Mouse (Mus musculus) heart, adult 11 months (tissue): ENCODE measurements at regions not wholly inside any gene's neighbourhood (a gene's known extent, or its start where the extent isn't known, plus 50 kb on each side); places are given as distances from the start of the nearest gene placed in this dataset.
"Not testable (repeated sequence)": the region's sequence is repeated elsewhere in the genome, so short reads cannot be mapped to it uniquely, and the experiment has no call there.

Experiments
- DNase-seq: peaks from one replicate; pipeline ENCODE4 v3.0.0; 2022

DNA sequence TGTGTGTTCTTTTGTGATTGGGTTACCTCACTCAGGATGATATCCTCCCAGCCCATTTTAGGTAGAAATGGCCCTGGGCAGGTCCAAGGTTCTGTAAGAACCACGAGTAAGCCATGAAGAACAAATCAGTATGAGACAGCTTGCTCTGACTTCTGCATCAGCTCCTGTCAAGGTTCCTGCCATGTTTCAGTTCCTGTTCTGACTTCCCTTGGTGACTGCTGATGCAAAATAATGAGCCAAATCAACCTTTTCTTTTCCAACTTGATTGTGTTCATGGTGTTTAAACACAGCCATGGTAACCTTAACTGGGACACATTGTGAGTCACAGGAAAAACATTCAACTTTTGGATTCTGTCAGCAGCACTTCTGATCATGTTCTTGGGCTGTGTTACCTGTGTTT is 667.4 kb upstream of the Igfbp7 start:
- no peak for DNase-seq

DNA sequence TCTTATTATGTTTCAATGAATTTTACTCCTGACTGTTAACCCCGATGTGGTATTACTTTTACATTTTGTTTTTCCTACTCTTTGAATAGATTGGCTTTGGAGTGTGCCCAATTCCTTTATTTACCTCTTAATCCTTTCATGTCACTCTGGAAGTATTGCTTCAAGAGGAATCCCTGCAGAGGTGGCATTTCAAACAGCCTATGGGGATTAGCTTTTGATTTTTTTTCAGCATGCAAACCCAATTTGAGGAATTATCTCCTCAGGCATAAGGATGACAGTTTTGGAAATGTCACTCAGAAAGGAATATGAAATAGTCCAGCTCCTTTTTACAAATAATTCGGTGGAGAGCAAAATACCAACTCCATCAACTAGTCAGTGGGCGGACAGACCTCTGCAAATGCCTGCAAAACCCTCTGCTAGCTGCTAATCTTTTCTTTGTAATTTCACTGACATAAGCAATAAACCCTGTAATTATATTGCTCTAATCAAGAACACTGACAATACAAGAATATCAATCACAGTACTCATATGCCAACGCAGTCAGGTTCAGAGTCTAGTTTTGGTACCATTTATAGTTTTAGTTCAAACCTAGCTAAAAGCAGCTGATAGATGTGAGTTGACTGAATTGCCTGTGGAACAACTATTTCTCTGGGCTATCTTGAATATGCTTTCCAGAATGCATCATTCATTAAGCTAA is 624.9 kb upstream of the Igfbp7 start:
- DNase-seq = no peak

DNA sequence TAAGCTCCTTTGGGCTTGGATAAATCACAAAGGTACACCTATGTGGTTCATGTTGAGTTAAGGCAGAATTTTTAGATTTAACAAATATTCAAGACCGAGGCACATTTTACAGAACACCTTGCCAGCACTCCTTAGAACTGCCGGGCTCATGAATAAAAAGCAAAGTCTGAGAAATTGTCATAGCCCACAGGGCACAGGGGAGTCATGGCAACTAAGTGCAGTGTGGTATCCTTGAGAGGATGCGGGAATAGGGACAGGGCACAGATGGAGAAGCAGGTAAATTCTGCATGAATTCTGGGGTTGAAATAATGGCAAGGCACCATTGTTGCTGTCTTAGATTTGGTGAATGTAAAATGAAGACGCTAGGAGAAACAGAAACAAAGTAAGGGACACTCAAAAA is 609.7 kb upstream of the Igfbp7 start:
- DNase-seq = no peak

DNA sequence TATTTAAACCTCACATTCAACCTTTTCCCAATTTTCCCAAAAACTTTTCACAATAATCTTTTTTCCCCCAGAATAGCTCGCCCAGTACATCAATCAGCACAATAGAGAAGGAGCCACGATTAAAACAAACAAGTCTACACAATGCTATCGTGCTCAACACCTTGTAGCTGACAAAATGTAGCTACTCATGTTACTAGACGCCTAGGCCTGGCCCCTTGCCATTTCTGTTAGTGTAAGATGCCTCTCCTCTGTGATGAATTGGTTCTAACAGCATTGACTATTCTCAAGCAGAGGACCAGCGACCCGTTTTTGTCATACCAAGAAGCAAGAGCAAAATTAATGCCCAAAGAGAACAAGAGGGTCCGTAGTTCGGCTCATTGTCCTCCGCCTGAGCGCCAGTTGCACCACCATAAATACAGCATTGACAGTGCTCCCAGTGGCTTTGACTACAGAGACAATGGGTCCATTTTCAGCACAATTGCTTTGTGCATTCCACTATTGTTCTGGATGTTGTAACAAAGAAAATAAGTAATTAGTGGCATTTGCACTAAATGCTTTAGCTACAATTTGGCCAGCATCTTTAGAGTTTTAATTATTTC is 578.7 kb upstream of the Igfbp7 start:
- no peak for DNase-seq

DNA sequence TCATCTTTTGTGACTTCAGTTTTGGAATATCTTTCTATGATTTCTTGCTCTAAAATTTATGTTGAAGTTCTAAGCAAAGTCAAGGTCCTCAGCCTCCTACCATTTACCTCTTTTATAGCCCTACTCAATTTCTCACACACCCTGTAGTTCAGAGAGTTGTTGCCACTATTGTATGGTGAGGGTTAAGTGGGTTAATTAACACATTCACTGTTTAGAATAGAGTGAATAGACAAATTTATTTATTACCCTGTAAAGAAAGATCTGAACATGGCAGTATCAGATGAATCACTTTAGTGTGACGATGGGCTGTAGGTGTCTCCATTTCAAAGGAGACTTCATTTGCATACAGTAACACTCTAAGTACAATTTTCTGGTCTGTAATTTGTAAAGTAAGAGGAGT is 577.4 kb upstream of the Igfbp7 start:
- no peak for DNase-seq

DNA sequence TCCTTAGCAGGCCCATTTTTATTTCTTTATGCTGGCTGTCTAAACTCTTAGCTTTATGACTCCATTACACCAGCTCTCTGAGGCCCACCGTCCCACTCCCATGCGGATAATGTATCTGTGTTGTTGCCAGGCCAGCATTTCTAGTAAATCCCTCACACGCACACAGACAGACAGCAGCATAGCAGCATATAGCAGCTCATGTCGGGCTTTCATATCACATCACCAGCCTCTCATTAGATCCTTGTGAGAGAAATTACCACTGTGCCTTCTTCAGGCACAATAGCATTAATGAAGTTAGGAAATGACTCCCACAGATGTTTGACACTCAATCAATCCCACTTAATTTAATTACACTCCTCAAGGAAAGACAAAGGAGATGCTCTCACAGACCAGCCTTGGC is 532.2 kb upstream of the Igfbp7 start:
- DNase-seq = not testable (repeated sequence)

DNA sequence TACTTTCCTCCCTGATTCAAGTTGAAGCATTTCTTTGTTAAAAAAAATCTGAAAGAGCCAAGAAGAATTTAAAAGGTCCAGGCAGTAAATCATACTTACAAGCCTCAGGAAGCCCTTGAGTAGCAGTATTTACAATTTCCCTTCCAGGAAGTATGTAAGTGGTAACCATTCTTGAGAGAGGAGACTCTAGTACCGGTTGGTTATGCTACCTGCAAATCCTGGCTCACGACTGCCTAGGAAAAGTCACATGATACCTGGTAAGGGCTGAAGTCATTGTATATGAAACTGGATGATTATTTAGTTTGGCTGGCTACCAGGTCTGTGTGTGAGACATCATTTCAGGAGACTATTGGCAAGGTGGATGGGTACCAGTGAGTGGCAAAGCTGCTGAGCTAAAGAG is 524.0 kb upstream of the Igfbp7 start:
- DNase-seq = no peak

DNA sequence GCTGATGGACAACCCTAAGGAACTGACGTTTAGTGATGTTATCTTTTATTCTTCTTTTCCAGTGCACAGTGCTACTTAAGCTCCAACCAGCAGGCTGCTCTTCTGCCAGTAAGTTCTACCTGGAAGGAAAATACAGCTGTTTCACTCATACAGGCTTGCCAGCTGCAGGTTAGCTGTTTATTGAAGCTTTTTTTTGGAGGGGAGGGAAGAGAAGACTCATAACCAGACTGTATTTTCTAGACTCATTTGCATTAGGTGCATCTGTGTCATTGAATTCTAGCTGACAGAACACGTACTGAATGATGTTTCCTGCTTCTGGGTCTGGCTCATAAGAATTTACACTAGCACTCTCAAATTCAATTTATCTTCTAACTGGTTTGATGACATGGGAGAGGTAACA is 513.3 kb upstream of the Igfbp7 start:
- DNase-seq = no peak

DNA sequence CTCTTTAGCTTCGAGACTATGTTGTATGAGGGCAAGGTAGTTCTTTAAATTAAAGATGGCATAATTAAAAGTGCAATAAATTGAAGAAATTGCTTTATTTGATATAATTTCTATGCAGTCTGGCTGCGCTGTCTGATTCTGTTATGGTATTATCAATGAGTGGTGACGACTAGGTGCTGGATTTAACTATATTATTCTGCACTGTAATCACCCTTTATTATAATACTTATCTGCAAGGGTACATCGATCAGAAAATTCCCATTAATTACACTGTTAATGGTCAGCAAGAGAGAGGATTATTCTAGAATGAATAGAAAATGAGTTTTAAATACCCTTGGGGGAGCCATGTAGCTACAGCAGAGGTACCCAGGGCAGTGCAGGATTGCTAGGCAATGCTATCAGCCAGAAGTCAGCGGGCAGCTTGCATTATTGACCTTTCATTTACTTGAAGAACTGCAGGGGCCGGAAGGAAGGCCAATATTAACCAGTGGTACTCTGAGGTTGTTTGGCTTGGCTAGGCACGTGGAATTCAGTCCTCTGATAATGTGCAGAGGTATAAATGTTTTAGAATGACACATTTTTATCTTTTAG is 509.3 kb upstream of the Igfbp7 start:
- DNase-seq = no peak

DNA sequence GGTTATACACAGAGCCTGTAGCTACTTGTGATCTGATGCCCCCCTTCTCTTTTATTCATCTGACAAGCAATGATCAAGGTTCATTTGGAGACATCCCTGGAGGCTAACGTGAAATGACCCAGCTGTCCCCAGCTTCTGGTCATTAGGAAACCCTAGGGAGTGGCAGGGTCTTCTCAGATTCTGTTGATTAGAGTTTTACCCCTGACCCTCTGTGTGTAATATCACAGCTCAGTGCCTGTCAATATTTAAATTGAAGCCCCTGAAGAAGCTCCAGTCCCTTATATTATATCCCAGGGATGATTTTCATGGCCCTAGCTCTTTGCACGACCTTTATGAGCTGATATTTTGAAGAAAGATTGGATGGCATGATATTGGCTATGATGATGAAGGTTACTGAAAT is 508.5 kb upstream of the Igfbp7 start:
- no peak for DNase-seq

DNA sequence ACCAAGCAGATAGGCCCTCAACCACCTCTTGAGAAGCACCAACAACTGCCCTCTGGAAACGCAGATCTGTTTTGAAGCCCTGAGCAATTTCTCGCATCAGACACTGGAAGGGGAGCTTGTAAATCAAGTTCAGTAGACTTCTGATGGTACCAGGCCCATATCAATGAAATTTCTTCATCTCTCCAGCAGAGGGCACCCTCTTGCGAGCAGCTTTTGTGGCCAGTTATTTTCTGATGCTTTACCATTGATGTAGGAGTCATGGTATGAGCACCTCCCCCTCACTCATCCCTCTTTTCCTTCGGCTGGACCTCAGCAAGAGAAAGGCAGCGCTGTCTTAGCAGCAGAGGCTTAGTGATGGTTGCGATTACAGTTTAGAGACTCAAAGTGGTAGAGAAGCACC is 501.4 kb upstream of the Igfbp7 start:
- no peak for DNase-seq

DNA sequence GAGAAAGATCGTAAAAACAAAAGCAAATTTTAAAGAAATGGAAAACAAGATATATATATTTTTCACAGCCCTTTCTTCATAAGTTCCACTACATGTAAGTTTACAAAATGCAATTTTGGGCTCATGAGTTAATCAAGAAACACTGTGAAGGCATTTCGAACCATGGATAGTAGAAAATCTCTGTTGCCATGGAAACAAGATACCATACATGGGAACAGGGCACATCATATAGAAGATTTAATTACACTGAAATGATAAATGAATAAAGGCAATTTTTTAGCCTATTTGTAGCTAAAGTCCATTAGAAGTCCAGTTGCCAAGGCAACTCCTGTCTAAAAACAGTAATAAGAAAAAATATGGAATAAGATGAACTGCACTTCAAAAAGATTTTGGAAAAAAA is 484.2 kb upstream of the Igfbp7 start:
- not testable (repeated sequence) for DNase-seq

DNA sequence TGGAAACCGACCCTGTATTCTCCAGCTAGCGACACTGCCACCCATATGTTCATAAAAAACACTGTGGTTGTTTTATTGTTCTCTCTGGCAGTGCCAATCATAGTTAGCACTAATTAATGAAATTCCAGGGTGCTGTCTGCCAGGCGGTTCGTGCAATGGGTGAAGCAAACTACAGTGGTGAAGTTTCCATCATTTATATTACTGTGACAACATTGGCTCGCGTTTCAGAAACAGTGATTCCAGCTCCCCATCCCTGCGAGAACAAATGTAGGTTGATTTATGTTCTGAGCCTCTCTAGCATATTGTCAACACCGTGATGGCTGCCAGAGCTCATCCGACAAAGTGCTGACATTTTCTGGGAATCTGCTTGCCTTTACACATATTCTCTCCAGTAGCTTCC is 480.7 kb upstream of the Igfbp7 start:
- no peak for DNase-seq

DNA sequence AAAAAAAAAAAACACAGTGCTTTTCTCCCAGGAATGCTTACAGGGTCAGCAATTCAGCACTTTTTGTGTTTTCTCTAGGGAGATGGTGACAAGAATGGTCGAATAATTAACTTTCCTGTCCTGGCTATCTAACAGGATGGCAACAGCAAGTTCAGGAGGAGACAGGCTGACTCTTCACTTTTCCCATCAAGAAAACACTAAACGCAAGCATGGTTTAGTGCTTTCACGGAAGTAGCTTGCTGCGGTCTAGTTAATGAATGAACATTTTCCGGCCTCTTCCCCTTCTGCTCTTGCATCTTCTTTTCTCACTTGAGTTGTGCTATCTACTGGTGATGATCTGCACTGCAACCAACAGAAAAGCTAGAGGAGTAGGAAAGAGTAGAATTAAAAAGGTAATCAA is 463.6 kb upstream of the Igfbp7 start:
- DNase-seq = no peak

DNA sequence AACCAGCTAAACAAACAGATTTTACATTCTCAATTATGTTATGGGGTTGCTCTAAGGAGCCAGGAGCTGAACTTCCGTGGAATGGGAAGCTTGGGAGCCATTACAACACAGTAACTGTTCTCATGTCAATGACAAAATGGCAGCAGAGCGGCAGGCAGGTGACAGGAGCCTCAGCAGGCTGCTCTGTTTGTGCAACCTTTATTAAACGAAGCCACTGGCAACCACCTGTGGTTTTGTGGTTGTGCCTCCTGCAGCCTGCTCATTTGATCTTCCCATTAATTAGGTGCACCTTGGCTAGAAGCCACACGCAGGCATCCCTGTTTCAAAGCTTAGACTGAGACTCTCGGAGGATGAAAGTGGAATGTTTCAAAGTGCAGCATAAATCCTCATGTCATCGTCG is 457.5 kb upstream of the Igfbp7 start:
- DNase-seq = peak; percentile 34

DNA sequence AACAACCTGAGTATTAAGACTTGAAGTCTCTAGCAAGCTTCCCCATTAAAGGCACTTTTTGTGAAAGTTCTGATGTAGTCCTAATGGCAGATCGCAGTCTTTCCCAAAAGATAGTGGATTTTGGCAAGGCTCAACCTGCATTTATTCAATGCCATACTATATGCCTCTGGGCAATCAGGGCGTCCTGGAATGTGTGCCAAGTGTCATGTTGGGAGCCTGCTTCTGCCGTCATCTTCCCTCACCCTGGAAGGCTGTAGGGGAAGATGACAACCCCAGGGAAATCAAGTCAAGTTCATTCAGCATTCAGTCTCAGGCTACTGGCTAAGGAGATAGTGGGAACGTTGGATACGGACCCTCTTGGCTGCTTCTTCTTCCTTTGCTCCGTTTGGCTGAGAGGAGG is 447.4 kb upstream of the Igfbp7 start:
- no peak for DNase-seq

DNA sequence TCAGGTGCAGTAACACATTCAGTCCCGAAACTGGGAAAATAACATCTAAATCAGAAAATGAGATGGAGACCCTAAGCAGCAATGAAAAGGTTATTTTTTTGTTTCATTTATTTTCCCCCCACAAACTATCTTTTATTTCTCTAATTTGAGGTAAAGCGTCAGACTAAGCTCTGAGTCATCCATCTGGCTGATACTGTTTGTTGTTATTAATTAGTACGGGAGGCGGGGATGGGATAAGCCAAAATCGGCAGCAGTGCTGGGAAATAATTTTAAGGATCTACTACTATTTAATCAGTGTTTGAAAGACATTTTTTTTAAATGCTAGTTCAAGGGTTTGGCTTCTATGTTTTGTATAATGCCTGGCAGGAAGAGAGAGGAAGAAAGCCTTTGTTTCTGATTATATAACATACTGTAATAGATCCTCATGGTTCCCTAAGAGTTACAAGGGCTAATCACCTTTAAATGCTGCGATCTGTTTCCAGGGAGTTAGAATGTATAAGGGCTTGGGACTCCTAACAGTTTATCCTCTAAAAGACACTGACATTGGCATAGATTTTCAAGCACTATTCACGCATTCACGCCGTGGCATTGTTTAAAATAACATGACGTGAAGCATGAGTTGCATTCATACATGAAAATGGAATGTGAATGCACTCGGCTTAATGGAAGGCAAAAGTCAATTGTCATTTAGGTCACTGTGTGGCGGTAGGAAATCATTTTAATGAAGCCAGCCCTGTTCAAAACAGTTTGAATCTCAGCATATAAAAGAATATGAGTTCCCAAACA is 446.4 kb upstream of the Igfbp7 start:
- peak; percentile 64 for DNase-seq

DNA sequence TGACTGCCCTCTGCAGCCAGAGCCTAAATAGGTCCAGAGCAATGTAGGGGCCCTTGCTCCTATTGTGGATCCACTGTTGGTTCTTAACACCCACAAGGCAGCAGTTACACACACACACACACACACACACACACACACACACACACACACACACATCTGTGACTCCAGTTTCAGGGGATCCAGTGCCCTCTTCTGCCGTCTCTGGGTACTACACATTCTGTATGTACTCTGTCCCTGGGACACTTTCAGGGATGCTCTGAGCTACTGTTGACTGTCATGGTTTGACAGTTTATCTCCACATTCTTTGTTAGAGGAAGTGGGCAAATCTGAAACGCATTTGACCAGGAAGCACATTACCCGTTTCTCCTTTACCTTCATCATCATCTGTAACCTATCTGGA is 443.8 kb upstream of the Igfbp7 start:
- peak; percentile 56 for DNase-seq

DNA sequence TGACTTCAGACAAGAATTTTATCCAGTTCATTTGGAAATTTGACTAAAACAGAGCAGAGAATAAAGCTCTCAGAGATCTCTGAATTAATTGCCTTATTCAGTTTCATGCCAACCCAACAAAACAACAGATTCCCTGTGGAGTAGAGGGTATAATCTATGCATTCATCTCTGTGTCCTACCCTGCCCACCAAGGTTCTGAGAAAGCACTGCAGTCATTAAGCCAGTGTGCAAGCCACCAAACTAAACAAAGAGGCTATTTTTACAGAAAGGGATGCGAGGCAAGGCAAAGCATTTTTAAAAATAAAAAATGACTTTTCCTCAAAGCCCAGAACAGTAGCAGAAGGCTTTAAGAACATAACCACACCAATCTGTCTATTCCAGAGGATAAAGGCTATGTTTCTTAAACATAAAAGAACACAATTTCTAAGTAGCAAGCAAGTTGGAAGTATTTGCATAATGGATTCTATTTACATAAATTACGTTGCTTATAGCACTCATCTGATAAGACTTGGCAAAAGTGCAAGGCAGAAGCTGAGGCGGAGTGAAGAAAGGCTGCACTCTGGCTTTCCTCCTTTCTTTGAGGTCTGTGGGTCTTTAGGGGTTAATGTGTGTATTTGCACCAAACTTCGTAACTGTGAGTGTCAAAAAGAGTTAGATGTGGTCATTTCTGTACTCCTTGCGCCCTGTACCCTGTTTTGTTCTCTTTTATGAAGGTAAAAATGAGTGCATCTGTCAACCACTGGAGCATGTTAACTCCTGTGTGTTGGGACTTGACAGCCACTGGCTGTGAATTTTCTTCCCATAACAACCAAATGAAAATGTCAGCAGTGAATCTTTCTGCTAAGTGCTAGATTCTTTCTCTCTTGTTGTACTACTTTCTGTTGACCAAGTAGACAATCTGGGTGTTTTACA is 430.6 kb upstream of the Igfbp7 start:
- DNase-seq = no peak

DNA sequence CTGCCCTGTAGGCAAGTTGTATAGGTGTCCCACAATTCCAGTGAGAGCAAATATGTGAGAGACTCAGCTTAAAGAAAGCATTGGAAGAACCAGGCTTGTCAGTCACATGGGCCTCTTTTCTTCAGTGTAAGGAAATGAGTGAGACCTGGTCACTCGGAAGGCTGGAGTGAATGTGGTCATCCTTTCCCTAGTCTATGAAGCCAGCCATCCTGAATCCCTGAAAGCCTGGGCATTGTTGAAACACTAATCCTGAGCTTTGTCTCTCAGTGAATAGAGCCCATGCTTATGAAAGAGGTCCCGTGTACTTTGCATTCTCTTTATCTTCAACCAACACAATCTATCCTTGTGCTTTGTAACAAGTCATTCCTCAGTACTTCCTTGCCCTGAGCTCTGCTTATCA is 420.1 kb upstream of the Igfbp7 start:
- DNase-seq = no peak

DNA sequence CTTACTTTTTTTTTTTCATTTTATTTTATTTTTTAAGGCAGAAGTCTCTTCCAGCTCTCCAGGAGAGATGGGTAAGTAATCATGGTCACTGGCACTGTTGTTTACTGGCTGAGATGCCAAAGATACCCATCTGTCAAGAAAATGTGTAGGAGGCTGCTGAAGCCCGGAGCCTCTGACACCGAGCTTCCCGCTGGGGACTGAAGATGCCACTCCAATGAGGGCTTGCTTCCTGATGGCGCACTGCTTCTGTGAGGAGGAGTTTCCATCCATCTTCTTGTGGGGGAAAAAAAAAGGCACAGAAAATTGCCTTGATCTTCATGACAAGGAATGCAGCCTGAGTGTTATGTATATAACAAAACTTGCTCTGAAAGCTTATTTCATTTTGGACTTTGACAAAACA is 418.2 kb upstream of the Igfbp7 start:
- no peak for DNase-seq

DNA sequence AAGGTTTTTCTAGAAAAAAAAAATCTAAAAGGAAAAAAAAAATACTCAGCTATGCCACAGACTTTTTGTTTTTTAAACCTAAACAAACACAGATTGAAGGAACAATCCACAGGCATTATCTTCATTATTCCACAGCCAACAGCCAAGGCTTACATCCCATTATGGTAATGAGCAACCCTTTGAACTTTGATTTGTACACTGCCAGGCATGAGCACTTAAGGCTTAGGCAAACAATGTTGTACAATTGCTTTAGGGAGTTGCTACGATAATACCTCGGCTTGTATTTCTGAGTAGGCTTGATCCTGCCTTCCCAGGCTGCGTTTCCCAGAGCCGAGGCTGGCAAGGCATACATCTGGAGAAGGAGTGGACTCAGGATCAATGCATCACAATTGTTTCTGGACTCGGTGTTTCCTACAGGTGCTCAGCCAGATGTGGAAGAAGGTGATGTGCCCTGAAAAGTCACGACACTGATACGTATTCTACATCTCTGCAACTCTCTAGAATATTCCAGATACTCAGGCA is 409.0 kb upstream of the Igfbp7 start:
- peak; percentile 83 for DNase-seq

DNA sequence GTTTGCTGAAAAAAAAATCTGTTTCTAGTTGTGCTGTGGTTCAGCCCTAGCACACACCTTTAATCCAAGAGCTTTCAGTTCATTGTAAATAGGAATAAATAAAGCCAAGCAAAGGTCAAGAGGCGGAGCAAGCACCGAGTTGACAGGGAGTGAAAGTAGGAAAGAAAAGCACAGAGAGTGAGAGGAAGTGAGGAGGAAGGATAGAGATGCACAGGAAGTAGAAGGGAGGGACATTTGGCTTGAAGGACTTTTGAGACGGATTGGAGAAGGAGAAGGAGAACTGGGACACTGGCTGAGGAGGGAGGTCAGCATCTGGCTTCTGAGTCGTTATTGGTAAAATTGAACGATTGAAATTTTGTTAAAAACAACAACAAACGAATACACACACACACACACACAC is 402.0 kb upstream of the Igfbp7 start:
- DNase-seq = peak; percentile 24
